Mouse (Mus musculus): ENCODE results near the gene AI597479.

DNA sequence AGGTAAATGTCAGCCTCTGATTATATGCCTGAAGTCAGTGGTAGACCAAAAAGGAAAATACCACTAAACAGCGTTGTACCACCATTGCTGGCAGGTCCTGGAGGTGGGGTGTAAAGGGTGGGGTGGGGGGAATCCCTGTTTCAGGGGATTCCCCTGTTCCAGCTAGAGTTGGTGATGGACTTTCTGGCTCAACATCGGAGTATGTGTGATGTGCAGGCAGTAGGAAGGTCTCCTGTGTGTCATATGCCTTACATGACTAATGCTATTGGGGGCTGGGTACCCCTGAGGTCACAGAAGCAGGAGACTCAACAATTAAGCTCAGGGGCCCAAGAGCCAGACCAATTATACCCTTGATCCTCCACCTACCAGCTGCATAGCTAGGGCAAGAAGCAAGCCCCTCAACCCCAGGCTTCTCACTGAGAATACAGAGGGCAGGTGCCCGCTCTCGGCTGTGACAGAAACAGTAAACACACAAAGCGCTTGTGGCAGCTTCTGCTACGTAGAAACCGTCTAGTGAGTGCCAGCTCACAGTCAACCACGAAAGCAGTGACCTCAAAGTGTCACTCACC lies 45.9 kb downstream of the AI597479 start:
- no peak for TF ChIP-seq CTCF (IDR thresholded peaks at IDR 0.05; ENCODE audit: low read depth)
- no peak for TF ChIP-seq EP300 (IDR thresholded peaks at IDR 0.05; ENCODE audit: low read depth)

Measured in liver, postnatal 0 days (tissue).